Mouse (Mus musculus) gastrocnemius, postnatal 14 days (tissue): ENCODE results near the gene Maml1. TPM values are rescaled to one million over a fixed set of nuclear protein-coding genes. Genes with fewer than 3 reads are reported as not detected.

ENCODE experiments used
- DNase-seq: peaks from one replicate; pipeline ENCODE4 v3.0.0; 2021; ENCODE audit warnings: mixed read lengths
- intact Hi-C: fragments of 180-260 bp; cut with DNase I; formaldehyde crosslinking; loops from one replicate; pipeline ENCODE4 v1.15.1; 2025; ENCODE audit warnings: low total_unique reads
- total RNA-seq, 2 experiments: library from RNA; stranded (reverse); gene quantifications; 2 replicates each; pipeline ENCODE4 v1.2.3; 2021

The Maml1 gene
- total RNA-seq, 2 experiments from 2014 or later, result 9.0 to 9.1 TPM

- intact Hi-C loops, result no loop called here
- no peak for DNase-seq
Observed at GRCm38 (mm10) chr11:50226406-50226805, 65.7 kb downstream of the Maml1 start.

DNA sequence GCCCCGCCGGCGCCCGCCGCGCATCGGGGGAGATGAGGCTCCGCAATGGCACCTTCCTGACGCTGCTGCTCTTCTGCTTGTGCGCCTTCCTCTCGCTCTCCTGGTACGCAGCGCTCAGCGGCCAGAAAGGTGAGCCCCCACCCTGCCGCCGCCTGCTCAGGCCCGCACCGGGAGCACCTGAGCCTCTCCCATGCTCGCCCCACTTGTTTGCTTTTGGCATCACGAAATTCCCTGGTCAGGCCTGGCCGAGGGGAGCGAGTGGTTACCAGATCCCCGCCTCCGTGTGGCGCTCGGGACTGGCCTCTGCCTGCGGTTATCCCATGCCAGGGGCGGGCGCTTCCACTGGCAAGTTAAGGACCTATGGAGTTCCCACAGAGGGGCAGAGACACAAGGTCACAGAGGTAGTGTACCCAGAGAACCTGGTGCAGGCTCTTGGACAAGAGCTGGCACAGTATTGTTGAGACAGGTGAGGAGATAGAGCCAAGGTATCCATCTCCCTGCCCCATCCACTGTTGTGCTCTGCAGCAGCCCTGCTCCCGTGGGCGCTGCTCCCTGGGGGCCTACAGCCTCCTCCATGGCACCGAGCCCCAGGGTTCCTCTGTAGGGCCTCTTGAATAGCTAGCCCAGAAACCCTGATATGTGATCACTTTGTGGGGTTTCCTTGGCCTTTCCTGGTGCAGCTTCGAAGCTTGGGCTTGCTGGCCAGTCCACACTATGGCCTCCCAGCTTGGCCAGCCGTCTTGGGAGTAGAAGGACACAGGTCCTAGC, 66.3 kb downstream of the Maml1 start:
- intact Hi-C loops, result no loop called here
- peak; percentile 64 for DNase-seq

DNA sequence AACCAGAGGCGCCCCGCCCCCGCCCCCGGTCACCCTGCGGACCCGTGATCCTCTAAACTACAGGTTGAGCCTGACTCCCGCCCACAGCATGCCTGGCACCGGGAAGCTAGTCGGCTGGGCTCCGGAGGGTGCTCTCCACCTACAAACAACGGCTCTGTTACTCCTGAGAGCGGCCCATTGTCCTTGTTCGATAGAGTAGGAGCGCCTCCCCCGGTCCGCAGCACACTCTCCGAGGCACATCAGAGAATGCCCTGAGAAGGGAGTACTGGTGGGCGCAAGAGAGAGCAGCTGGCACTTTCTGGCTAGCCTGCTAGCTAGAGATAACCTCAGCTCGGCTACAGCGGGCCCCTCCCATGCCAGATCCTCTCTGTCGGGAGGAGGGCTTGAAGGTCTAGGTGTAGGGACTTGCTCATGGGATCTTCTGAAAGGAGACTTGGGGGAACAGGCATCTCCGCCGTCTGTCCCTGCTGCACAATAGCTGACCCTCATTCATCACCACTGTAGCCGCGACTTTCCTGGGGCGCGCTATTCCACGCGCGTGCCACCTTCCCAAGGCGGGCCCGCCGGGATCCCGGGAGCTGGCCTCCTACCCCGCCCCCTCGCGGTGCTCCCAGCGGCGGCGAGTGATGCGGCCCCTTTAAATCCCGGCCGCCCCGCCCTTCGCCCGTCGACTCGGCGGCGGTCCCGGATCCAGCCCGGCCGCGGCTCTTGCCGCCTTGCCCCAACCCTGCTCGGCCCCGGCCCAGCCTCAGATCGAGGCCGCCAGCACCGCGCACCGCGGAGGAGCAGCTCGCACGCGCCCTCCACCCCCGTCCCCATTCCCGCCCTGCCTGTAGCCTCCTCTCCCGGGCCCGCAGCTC, 67.2 kb downstream of the Maml1 start:
- intact Hi-C loops, result no loop called here
- peak; percentile 90 for DNase-seq

DNA sequence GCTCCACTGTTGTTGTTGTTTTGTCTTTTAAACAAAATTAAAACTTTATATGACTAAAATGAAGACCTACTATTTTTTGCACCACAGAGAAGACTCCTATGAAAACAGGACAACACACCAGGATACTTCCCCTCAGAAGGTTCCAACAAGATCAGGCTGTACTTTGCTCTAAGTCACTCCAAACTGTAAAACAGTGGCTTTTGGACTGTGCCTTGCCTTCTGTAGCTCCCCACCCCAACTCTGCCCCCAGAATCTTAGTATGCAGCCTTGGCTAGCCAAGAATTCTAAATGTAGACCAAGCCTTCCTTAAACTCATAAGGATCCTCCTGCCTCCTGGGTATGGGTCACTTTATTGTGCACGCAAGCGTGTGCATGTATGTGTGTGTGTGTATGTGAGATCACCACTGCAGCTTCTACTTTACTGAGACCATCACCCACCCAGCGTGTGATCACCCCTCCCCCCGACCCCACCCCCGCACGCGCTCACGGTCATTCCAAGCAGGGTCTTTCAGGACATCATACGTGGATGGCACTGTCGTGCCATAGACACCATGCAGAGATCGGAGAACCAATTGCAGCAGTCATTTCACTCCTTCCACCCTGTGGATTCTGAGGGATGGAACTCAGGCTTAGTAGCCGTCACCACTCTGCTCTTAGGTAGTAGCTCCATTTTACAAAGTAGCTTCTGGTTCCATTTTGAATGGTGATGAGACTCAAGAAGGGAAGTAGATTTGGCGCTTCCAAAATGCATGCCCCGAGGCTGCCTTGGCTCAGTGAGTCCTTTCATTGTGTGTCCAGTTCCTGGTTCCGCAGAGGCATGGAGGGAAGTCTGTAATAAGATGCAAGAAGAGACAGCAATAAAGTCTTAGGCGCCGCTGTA, 68.1 kb downstream of the Maml1 start:
- intact Hi-C loops, result no loop called here

GRCm38 (mm10) chr11:50222559-50223276, 69.4 kb downstream of the Maml1 start:
- DNase-seq, result no peak
- intact Hi-C loops, result no loop called here

More for the DNA sequence above, 68.1 kb downstream of the Maml1 start:
- no peak for DNase-seq

DNA sequence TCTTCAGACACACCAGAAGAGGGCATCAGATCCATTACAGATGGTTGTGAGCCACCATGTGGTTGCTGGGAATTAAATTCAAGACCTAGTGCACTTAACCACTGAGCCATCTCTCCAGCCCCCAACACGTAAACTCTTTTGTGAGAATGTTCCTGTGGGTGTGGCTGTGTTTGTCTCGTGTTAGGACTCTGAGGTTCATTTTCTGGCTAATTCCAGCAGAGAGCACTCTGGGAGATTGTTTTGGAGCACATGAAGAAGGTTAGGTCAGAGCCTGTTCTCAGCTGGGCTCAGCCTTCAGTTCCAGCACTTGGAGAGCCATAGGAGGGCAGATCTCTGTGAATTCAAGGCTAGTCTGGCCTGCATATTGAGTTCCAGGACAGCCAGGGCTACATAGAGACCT, 72.3 kb downstream of the Maml1 start:
- intact Hi-C loops, result loop anchor here (5.0 kb wide), 1 partner anchor 43 kb away; no protein-coding TSS in a partner anchor
- DNase-seq, result no peak

DNA sequence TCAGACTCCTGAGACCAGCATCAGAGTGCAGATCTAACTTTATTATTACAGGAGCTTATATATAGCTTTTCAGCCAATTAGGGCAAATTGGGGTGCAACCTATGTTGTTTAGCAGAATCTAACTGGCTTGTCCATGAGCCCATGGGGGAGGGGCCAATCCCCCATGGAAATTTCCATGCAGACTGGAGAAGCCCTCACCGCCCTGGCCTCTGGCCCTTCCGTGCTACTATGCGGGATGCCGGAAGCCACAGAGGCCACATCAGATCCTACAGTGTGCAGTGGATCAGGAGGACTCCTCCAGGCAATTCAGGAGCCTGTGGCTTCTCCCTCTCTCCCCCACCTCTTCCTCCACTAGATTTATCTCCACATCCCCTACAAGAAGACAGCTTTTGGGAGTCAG, 74.3 kb downstream of the Maml1 start:
- intact Hi-C loops, result loop anchor here (5.0 kb wide), 1 partner anchor 41 kb away; no protein-coding TSS in a partner anchor
- no peak for DNase-seq

DNA sequence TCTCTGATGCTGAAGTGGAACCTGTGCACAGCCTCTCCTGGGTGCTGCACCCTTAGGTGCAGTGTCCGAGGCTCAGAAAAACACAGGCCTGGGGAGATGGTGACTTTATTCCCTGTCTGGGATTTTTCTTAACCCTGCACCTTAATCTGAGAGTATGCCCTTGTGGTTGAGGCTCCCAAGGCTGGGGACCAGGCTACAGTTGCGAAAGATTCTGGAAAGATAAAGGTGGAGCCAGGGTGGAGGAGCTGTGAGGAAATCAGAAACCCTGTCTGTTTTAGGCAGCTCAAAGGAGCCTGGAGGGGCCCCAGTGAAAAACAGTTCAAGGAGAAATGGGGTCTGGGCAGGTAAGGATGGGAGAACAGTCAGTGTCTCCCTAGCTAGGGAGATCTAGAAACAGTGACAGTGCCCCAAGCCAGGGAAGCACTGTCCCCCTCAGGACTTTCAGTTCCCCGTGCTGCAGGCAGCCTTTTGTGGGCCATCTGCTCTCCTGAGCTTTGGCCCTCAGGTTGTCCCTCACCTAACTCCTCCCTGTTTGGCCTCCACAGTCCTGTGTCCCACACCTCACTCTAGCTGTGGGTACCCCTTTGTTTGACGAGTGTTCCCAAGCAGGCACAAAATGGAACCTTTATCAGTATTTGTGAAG, 75.3 kb downstream of the Maml1 start:
- intact Hi-C loops, result loop anchor here (5.0 kb wide), 1 partner anchor 40 kb away; no protein-coding TSS in a partner anchor
- DNase-seq, result no peak

- DNase-seq, result no peak
- intact Hi-C loops, result loop anchor here (5.0 kb wide), 1 partner anchor 38 kb away; no protein-coding TSS in a partner anchor
Observed at GRCm38 (mm10) chr11:50215633-50216032, 76.5 kb downstream of the Maml1 start.

DNA sequence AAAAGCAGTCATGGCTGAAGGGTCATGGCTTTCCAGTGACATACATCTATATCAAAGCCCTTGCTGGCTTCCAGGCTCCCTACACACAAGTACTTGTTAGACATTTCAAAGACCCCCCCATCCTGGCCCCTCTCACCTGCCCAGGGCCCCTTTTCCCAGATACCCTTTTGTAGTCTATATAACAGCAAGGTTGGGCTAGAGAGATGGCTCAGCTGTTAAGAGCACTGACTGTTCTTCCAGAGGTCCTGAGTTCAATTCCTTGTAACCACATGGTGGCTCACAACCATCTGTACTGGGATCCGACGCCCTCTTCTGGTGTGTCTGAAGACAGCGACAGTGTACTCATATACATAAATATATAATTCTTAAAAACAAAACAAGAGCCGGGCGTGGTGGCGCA, 77.5 kb downstream of the Maml1 start:
- DNase-seq, result no peak
- intact Hi-C loops, result loop anchor here (5.0 kb wide), 1 partner anchor 37 kb away; no protein-coding TSS in a partner anchor

DNA sequence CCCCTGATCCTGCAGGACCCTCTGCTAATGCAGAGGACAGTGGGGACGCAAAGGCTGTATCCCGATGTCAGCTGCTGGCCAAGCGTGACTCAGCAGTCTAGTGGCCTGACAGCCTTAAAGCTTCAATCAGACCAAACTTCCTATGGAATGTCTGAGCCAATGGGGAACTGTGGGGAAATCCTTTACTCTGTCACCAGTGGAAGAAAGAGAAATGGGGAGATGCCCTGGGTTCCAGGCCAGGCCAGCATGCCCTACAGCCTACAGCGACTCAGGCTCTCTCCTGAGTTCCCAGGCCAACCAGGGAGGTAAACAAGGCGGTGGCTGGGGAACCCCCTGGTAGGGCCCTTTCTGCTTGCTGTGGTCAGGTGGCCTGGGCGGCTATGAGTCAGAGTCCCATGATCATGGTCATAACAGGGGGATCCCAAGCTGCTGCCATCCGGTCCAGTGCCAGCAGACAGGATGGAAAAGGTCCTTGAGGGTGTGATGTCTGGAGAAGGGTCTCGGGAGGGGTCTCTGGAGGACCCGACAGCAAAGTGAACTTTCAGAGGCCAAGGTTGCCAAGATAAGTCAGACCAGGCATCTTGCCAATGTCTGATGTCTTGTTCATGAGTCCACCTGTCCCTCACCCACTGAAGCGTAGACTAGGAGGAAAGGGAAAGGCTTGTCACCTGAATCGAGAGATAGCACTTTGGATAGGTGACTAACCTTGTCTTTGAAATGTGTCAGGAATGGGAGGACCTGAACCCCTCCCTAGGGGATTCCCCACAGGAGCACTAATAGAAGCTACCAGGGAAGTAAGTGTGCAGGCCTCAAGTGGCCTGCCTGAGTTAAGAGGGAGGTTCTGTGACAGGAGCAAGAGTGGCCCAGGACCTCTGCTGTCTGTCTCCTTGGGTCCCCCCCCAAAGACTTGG, 79.0 kb downstream of the Maml1 start:
- intact Hi-C loops, result no loop called here

DNA sequence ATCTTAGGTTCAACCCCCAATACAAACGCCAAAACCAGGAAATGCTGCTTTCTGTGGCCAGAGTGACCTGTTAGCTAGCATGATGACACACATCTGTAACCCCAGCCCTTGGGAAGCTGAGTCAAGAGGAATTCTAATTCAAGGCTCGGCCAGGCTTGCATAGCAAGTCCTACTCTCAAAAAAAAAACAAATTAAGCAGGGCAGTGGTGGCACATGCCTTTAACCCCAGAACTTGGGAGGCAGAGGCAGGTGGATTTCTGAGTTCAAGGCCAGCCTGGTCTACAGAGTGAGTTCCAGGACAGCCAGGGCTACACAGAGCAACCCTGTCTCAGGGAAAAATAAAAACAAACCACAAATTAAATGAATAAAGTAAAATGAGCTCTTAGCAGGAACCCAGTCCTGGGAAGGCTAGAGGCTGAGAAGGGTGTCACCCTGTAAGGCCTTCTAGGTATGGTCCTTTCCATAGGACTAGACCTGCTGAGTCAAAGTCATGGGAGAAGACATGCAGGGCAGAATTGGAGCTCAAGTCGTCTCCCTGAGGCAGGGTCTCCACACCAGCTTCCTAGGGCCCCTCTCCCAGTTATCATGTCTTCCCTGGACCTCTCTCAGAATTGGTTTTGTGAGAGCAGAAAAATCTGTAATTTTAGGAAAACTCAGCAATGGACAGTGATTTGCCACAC, 79.9 kb downstream of the Maml1 start:
- DNase-seq, result no peak
- intact Hi-C loops, result no loop called here

More for the DNA sequence above, 79.0 kb downstream of the Maml1 start:
- DNase-seq, result peak; percentile 80

DNA sequence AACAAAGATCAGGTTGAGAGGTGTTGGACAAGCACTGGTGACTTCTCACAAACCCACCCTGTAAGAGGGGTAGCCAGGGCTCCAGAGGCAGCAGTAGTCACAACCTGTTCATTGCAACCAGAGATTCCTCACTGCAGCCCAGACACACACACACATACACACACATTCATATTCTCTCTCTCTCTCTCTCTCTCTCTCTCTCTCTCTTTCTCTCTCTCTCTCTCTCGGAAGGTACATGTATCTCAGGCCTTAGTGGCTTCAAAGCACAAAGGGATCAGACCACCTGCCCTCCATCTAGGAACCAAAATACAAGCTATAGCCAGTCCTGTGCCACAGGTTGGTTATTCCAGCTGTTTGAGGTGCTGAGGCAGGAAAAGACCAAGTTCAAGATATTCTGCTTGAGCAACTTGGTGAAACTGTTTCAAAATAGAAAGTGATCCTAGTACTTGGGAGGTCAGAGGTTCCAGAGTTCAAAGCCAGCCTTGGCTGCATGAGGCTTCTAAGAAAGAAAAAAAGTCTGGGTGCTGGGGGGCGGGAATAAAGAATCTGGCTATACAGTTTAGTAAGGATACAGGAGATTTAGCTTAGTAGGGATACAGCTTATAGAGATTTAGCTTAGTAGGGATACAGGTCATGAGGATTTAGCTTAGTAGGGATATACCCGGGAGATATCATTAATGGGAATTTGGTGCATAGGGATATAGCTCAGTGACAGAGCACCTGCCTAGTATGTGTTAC, 80.6 kb downstream of the Maml1 start:
- intact Hi-C loops, result no loop called here
- no peak for DNase-seq

DNA sequence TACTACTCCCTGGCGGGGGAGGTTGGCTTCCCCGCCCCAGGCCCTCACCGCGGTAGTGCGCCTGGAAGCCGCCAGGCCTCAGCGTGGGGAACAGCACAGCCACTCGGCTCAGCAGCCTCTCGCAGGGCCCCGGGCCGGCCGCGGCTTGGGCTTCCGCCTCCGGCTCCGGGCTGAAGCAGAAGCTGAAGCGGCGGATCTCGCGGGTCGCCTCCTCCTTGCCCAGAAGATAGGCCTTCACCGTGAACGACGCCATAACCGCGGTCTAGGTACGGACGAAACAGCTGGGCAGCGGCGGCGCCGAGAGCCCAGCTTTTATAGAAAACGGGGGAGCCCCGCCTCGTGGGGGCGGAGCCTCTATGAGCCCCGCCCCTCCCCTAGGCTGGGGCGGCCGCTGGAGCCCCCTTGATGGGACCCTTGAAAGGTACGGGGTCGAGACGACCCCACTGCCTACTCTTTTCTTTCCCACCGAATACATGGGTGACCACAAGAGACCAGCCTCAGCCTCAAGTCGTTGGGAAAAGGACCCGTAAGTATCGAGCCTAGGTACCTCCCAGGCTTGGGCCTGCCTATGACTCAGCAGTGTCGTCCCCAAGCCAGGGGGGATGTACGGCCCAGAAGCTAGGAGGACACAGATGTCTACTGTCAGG, 81.5 kb downstream of the Maml1 start, which contains the start of the genes Sqstm1 and Mgat4b:
Gene Sqstm1, minus strand, starts transcription at position 323 of the 647 bp plus-strand sequence.
Gene Mgat4b, plus strand, starts transcription at position 386 of the 647 bp plus-strand sequence.
- intact Hi-C loops, result no loop called here
- peak; percentile 80 for DNase-seq

DNA sequence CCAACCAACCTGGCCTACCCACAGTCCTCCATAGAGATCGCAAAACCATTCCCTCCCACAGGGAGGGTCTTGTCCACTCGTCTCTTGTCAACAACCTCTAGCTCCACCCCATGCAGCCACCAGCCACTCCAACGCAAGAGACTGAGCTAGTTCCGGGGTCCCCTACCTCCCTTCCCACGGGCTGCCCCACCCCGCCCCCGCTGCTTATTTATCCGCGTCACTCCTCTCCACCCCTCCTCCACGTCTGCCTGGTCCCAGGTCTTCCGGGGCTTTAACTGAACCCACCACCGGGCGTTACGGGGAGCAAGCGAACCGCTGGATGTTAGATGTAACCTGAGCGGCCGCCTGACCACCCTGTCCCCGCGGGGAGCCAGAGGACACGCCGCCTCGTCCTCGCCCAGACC, 82.0 kb downstream of the Maml1 start:
- peak; percentile 95 for DNase-seq
- intact Hi-C loops, result no loop called here
